Mouse (Mus musculus): ENCODE data around the gene Dhcr7.

Dhcr7 gene

DNA sequence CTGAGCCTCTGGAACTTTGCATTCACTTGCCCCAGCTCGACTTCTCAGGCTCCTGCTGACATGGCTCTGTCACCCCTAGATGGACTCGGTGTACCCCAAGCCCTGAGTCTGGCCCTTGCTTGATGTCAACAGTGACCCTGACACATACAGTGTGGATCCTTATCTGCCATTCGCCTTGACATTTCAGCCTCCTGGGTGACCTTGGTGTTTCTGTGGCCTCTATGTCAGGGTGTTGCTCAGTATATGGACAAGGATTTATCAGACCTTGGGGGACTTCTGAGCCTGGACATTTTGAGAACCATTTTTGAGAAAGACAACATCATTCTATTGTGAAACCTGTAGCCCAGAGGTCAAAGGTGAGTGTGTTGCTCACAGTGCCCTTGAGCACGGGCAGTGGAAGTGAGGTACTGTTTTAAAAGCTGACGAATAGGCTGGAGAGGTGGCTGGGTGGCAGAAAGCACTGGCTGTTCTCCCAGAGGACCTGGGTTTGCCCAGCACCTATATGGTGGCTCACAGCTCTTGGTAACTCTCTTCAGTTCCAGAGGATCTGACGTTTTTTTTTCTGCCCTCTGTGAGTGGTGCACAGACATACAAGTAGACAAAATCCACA, 10.7 kb downstream of the Dhcr7 start:
- DNase-seq (ENCODE audit: extremely low spot score) = no peak

GRCm38 (mm10) chr7:143834316-143834715, 11.4 kb downstream of the Dhcr7 start:
- DNase-seq (ENCODE audit: extremely low spot score) = no peak

- no peak for DNase-seq (ENCODE audit: extremely low spot score)
Observed at GRCm38 (mm10) chr7:143834972-143835371, 12.0 kb downstream of the Dhcr7 start.

DNA sequence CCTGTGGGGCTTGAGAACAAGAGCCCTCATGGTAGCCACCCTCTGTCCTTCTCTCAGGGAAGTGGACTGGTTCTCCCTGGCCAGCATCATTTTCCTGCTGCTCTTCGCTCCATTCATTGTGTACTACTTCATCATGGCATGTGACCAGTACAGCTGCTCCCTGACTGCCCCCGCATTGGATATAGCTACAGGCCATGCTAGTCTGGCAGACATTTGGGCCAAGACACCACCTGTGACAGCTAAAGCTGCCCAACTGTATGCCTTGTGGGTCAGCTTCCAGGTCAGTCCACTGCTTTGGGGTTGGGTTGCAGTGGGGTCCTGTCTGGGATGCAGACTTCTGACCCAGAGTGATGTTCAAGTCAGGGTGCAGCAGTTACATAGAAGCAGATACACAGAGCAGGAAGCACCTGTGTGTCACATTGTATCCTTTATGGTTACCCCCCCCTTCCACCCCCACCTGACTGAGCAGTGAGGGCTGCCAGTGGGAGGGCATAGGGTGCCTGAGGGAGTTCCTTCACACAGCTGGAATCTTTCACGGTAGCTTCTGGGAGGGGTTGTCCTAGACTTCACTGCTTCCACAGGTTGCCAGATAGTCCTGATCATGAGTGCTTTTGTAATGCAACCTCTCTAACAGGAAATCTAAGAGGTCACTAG, 14.9 kb downstream of the Dhcr7 start:
- no peak for DNase-seq (ENCODE audit: extremely low spot score)

- no peak for DNase-seq (ENCODE audit: extremely low spot score)
Observed at GRCm38 (mm10) chr7:143840121-143840520, 17.2 kb downstream of the Dhcr7 start.

GRCm38 (mm10) chr7:143841301-143841700, 18.4 kb downstream of the Dhcr7 start:
- DNase-seq (ENCODE audit: extremely low spot score) = no peak

GRCm38 (mm10) chr7:143848127-143848767, 25.3 kb downstream of the Dhcr7 start:
- no peak for DNase-seq (ENCODE audit: extremely low spot score)

- DNase-seq (ENCODE audit: extremely low spot score) = no peak
Observed at GRCm38 (mm10) chr7:143848768-143849482, 26.0 kb downstream of the Dhcr7 start.

DNA sequence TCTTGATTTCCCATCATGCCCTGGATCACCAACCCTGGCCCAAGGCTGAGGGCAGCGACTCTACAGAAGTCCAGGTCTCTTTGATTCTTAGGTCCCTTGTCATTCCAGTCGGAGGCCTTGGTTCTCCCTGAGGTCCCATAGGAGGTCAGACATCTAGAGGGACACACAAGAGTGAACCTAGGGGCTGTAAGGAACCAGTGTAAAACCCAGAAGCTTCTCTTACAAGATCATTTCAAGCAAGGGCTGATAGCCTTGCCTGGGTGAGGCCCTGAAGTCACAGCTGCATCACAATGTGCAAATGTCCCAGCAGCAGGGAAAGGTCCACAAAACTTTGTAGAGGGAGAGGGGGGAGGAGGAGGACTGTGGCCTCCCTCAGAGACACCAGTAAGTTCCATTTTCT, 43.6 kb downstream of the Dhcr7 start, which contains the start of gene Gm498:
Gm498 (plus strand) TSS at position 301 of the 400 bp plus-strand sequence.
- no peak for DNase-seq (ENCODE audit: extremely low spot score)

DNA sequence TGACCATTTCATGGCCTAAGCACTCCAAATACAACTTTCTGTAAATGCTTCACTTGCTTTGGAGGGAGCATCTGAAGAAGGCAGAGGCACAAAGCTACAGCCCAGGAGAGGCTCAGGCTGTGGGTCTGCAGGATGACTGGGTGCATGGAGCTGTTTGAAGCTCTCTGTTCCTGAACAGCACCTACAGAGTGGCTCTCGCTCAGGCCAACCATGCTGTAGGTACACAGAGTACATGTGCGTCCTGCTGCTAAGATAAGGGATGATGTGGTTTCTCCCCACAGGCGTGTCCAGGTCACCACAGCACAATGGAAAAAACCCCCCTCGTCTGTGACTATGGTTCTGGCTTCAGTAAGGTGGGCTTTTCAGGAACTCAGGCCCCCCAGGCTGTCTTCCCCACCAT, 45.9 kb downstream of the Dhcr7 start:
- DNase-seq (ENCODE audit: extremely low spot score) = no peak

- DNase-seq (ENCODE audit: extremely low spot score) = no peak
Observed at GRCm38 (mm10) chr7:143883717-143884116, 60.8 kb downstream of the Dhcr7 start.

DNA sequence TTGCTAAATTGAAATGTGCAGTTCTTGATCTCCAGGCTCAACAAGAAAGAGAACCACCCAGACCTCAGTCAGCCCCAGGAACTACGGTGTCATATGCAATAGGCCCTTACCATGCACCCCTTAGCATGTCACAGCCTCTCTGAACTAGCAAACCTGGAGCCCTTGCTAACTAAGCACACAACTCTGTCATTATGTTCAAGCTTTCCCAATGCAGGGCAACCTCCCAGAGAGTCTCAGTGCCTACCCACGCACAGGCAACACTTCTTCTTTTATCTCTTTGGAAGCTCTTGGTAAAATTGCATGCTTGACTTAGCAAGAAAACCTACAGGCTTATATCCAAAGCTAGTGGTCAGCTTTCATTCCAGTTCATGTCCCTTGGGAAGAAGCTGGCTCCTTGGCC, 68.2 kb downstream of the Dhcr7 start:
- DNase-seq (ENCODE audit: extremely low spot score) = no peak

- DNase-seq (ENCODE audit: extremely low spot score) = no peak
Observed at GRCm38 (mm10) chr7:143892361-143892760, 69.4 kb downstream of the Dhcr7 start.
